Mouse (Mus musculus) 416B (cell line): ENCODE results near the gene Vmn1r65.
"Not testable (repeated sequence)": the region's sequence is repeated elsewhere in the genome, so short reads cannot be mapped to it uniquely, and the experiment has no call there.

Source experiments
- DNase-seq: peaks from one replicate; pipeline ENCODE4 v3.0.0; 2011; ENCODE audit warnings: low read depth

Vmn1r65 gene

GRCm38 (mm10) chr7:6010910-6011309 lies at the start of gene Vmn1r65:
Gene Vmn1r65, minus strand, starts transcription at chr7:6011010.
- no peak for DNase-seq

- peak; percentile 1 for DNase-seq
Measured at GRCm38 (mm10) chr7:6044861-6045260, 34.1 kb upstream of the Vmn1r65 start, which contains the start of gene Nlrp4c. Gene Nlrp4c, plus strand, starts transcription at chr7:6045161.

- not testable (repeated sequence) for DNase-seq
Measured at GRCm38 (mm10) chr7:5982426-5982825, 28.4 kb downstream of the Vmn1r65 start.

GRCm38 (mm10) chr7:5972546-5972945 lies 38.3 kb downstream of the Vmn1r65 start:
- not testable (repeated sequence) for DNase-seq
